Mouse (Mus musculus) olfactory bulb, adult 2 months (tissue): ENCODE data around the gene Vapa.

Source experiments
- CTCF ChIP-seq: fragments of 200-500 bp; IDR thresholded peaks from 2 replicates; pipeline ENCODE4 v1.5.1; 2012; ENCODE audit warnings: low read depth, mild to moderate bottlenecking, low read length, moderate library complexity; ENCODE audit not compliant: insufficient read depth
- POLR2A ChIP-seq: fragments of 200-500 bp; IDR thresholded peaks from 2 replicates; pipeline ENCODE4 v1.6.1; 2012; ENCODE audit warnings: mild to moderate bottlenecking, low read depth, low read length, moderate library complexity; ENCODE audit not compliant: insufficient read depth

DNA sequence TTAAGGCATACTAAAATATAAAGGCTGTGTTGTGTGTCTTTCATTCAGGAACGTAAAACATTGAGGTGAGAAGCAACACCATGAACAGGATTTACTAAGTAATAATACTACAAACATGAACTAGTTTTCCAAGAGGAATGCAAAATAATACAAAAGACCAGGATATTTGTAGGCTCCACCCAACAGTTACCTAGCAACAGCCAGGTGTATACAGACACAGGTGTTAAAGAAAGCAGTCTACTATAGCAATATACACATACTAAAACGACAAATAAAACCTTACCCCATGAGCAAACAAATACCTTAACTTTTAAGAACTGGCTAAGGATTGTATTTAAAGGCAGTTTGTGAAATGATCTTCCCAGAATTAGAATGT is 5.1 kb downstream of the Vapa start:
- TF ChIP-seq CTCF (no peak), POLR2A (no peak)
